Mouse (Mus musculus): ENCODE results near the gene Kat8. TPM values are rescaled to one million over a fixed set of nuclear protein-coding genes. Genes with fewer than 3 reads are reported as not detected.

Gene Kat8
- 19.3 and 20.4 TPM in 2 replicates for polyA plus RNA-seq (2015; fragmentation: Nextera tagmentation; extraction: Ambion mirVana)

DNA sequence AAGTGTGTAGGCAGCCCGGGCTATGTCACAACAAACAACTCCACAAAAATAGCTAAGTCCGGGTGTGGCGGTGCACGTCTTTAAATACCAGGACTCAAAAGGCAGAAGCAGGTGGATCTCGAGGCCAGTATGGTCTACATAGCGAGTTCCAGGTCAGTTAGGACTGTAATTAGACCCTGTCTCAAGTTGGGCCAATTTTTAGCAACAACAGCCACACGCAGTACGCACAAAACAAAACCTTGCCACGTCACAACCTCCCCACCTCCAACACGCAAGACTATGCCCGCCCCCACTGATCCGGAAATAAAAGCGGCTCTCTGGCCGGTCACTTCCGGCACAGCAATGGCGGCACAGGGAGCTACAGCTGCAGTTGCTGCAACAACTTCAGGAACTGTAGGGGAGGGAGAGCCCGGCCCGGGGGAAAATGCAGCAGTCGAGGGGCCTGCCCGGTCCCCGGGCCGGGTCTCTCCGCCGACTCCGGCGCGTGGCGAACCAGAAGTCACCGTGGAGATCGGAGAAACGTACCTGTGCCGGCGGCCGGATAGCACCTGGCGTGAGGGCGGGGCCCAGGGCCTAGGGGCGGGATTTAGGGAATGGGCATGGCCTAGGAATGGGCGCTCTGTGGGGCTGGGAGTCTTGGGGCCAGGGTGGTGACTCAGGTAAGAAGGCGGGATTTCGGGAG, at the start of gene Kat8:
Gene Kat8 (plus strand): TSS at position 327 of the 682 bp plus-strand sequence.

DNA sequence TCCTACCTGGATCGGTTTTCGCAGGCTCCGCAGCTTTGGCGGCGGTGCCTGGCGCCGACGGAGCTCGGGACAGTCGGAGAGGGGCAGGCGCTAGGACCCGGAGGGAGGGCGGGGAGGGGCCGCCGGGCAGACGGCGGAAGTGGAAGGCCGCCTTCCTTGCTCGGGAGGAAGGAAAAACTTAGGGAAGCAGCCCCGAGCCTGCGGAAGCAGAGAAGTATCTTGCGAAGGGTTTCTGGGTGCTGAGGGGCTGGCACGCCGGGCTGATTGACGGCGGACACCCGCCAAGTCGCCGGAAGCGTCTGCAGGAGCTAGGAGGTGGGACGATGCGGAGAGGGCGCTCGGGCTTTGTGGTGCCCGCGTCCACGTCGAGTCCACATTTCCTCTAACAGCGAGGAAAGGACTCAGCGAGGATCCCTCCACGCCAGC, 36.3 kb upstream of the Kat8 start, which contains the start of gene Zfp646:
Gene Zfp646 (plus strand): TSS at position 181 of the 426 bp plus-strand sequence.

DNA sequence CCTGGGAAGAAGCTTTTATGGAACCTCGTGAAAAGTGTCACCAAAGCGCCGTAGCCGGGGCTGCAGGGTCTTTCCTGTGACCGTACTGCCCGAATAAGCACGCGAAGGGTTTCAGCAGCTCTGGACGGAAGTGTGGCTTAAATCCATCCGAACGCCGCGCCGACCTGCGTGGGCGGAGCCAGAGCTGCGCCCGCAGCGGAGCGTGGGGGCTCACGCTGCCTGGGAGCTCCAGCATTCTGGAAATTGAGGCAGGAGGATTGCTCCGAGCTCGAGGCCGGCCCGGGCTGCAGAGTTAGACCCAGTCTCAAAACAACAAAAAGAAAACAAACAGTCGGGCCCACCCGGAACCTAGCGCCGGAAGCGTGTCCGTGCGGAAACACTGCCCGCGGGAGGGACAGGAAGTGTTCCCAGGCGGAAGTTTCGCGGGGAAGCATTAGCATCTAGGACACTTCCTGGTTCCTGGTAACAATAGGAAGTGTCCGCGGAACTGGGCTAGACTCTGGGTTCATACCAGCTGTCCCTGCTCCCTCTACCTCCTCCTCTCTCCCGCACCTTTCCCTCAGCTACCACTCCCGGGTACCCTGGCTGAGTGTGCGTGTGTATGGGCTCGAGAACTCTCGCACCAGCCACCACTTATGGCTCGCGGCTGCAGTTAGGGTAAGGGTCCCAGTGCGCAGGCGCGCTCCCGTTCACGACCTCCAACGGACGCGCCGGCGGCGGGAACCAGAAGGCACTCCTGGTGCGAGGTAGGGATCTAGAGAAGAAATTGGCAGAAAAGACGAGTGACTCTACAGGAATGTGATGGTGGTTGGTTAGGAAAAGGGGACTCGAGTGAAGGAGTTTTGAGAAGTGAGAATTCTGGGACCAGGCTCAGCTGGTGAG, 35.6 kb upstream of the Kat8 start, which contains the start of gene Zfp668:
Gene Zfp668 (minus strand): TSS at position 362 of the 882 bp plus-strand sequence.

GRCm38 (mm10) chr7:127890798-127891197, 21.5 kb upstream of the Kat8 start, which contains the start of gene Prss53:
Gene Prss53, minus strand, starts transcription at chr7:127890970.

GRCm38 (mm10) chr7:127895442-127895841, 16.9 kb upstream of the Kat8 start, which contains the start of the genes Gm21974 and Vkorc1:
Gene Gm21974, minus strand, starts transcription at chr7:127895454.
Gene Vkorc1, minus strand, starts transcription at chr7:127895617.

DNA sequence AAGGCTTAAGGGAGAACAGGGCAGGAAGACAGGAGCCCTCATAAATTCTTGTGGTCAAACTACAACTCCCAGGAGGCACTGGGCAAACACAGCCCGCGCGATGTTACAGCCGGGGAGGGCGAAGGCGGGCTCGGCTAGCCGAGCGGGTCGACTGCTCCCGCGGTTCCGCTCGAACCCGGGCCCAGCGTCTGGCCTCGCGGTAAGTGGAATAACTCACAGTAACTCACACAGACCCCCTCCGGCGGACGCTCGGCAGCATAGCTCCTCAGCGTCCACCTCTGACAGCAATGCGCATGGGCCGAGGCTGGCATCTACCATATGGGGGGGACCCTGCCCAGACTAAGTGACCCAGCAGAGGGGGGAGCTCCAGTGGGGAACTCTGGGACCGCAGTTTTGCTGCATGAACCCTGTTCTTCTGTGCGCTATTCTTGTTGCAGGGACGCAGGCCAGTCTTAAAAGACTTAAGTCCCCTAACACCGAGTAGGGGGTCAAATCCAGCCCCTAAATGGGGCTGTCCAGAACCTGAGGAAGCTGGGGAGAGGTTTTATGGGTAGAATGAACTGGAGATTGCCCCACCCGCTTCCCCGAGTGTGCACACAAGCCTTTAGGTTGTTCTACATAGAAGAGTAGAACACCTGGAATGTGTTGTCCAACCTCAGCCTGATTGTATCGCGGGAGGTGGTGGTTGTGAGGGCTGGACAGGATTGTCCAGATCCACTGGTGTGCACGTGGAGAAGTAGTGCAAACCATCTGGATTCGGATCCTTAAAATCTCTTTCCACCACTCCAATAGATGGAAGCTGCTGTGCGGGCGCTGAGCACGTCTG, 8.1 kb upstream of the Kat8 start, which contains the start of gene Bckdk:
Gene Bckdk (plus strand): TSS at position 112 of the 826 bp plus-strand sequence.

DNA sequence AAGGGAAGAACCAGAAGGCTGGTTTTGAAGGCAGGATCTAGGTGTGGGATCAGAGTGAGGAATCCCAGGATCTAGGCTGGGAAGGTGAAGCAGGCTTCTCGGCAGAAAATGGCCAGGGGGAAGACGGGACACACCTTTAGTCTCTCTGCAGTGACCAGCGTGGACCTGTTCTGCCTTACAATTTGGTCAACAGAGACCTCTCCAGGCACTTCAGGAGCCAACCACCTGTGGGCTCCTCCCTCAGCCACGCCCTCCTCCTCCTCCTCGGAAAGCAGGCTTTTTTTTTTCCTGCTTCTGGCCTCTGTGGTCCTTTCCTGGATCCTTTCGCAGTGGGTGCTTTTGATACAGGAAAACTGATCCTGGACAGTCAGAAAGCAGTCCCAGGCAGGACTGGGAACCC, 17.6 kb downstream of the Kat8 start, which contains the start of gene Prss8:
Gene Prss8 (minus strand): TSS at position 182 of the 400 bp plus-strand sequence.

GRCm38 (mm10) chr7:127946470-127947023, 34.2 kb downstream of the Kat8 start, which contains the start of gene Prss36:
Gene Prss36, minus strand, starts transcription at chr7:127946725.

DNA sequence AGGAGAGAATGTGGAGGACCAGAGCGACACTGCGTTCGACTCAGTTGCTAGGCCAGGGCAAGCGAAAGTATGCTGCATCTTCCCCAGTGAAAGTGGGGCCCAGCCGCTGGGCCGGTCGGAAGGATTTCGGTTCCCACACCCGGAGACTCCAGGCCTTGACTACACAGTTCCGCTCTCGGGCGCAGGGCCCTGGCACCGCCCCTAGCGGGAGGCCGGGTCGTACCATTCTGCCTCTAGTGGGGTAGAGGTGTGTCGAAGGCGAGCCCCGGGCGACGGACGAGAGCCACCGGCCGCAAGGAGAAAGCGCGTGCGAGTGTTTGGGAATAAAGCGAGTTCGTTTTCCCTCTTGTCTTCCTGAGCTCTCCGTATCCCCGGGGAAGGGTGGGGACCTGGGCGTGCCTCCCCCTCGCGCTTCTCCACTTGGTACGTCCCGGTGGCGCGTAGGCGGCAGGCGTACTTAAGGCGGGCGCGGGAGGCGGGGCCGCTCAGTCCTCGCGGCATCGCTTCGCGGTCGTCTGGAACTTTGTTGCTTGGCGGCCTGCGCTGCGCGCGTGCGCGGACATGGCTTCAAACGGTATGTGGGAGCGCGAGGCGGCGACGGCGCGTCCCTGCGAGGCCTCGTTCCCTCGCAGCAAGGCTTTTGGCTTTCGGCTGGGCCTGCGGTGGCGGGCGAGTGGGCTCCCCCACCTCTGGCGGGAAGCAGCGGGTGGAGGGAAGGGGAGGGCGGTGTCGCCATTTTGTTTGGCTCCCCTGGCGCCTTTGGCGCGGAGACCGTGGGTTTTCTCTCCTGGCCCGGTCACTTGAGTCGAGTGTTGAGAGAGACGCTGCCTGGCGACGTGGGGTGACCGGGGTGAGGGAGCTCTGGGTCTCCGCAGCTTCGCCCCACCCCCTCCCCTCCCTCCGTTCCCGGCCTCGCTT, 54.9 kb downstream of the Kat8 start, which contains the start of gene Fus:
Gene Fus (plus strand): TSS at position 454 of the 918 bp plus-strand sequence.

Other genes starting within 250 kb of the Kat8 start
- gene Bcl7c, start 203.6 kb upstream of the Kat8 start, polyA plus RNA-seq (2015; fragmentation: Nextera tagmentation; extraction: Ambion mirVana): 27.9 and 29.8 TPM in 2 replicates
- gene Ctf1, start 199.8 kb upstream of the Kat8 start, polyA plus RNA-seq (2015; fragmentation: Nextera tagmentation; extraction: Ambion mirVana): 2.5 and 3.2 TPM in 2 replicates
- 0.15 and 0.26 TPM in 2 replicates for gene Ctf2, start 180.3 kb upstream of the Kat8 start, polyA plus RNA-seq (2015; fragmentation: Nextera tagmentation; extraction: Ambion mirVana)
- 4.8 and 4.9 TPM in 2 replicates for gene Fbxl19, start 168.0 kb upstream of the Kat8 start, polyA plus RNA-seq (2015; fragmentation: Nextera tagmentation; extraction: Ambion mirVana)
- gene Orai3, start 142.7 kb upstream of the Kat8 start, polyA plus RNA-seq (2015; fragmentation: Nextera tagmentation; extraction: Ambion mirVana): 14.0 and 17.9 TPM in 2 replicates
- gene Setd1a, start 135.8 kb upstream of the Kat8 start, polyA plus RNA-seq (2015; fragmentation: Nextera tagmentation; extraction: Ambion mirVana): 13.0 and 14.9 TPM in 2 replicates
- gene Gm49388, start 126.9 kb upstream of the Kat8 start, polyA plus RNA-seq (2015; fragmentation: Nextera tagmentation; extraction: Ambion mirVana): not detected in 2 replicates
- gene Hsd3b7, start 111.9 kb upstream of the Kat8 start, polyA plus RNA-seq (2015; fragmentation: Nextera tagmentation; extraction: Ambion mirVana): 15.4 and 17.9 TPM in 2 replicates
- 31.5 and 36.4 TPM in 2 replicates for gene Stx4a, start 88.2 kb upstream of the Kat8 start, polyA plus RNA-seq (2015; fragmentation: Nextera tagmentation; extraction: Ambion mirVana)
- gene Stx1b, start 88.0 kb upstream of the Kat8 start, polyA plus RNA-seq (2015; fragmentation: Nextera tagmentation; extraction: Ambion mirVana): 0.32 and 0.75 TPM in 2 replicates
- 5.7 and 5.9 TPM in 2 replicates for gene Zfp646, start 36.3 kb upstream of the Kat8 start, polyA plus RNA-seq (2015; fragmentation: Nextera tagmentation; extraction: Ambion mirVana)
- gene Zfp668, start 35.7 kb upstream of the Kat8 start, polyA plus RNA-seq (2015; fragmentation: Nextera tagmentation; extraction: Ambion mirVana): 10.2 and 10.5 TPM in 2 replicates
- gene Prss53, start 21.5 kb upstream of the Kat8 start, polyA plus RNA-seq (2015; fragmentation: Nextera tagmentation; extraction: Ambion mirVana): 0.21 and 0.31 TPM in 2 replicates
- not detected in 2 replicates for gene Gm21974, start 17.1 kb upstream of the Kat8 start, polyA plus RNA-seq (2015; fragmentation: Nextera tagmentation; extraction: Ambion mirVana)
- 66.3 and 74.3 TPM in 2 replicates for gene Vkorc1, start 16.9 kb upstream of the Kat8 start, polyA plus RNA-seq (2015; fragmentation: Nextera tagmentation; extraction: Ambion mirVana)
- gene Bckdk, start 8.4 kb upstream of the Kat8 start, polyA plus RNA-seq (2015; fragmentation: Nextera tagmentation; extraction: Ambion mirVana): 70.9 and 73.8 TPM in 2 replicates
- gene Prss8, start 17.6 kb downstream of the Kat8 start, polyA plus RNA-seq (2015; fragmentation: Nextera tagmentation; extraction: Ambion mirVana): 0.52 and 0.64 TPM in 2 replicates
- gene Prss36, start 34.2 kb downstream of the Kat8 start, polyA plus RNA-seq (2015; fragmentation: Nextera tagmentation; extraction: Ambion mirVana): 1.9 TPM in 2 replicates
- gene Fus, start 54.9 kb downstream of the Kat8 start, polyA plus RNA-seq (2015; fragmentation: Nextera tagmentation; extraction: Ambion mirVana): 194 and 202 TPM in 2 replicates
- gene Pycard, start 81.4 kb downstream of the Kat8 start, polyA plus RNA-seq (2015; fragmentation: Nextera tagmentation; extraction: Ambion mirVana): 59.4 and 76.0 TPM in 2 replicates
- gene Trim72, start 91.4 kb downstream of the Kat8 start, polyA plus RNA-seq (2015; fragmentation: Nextera tagmentation; extraction: Ambion mirVana): not detected in 2 replicates
- 18.0 and 24.5 TPM in 2 replicates for gene Itgam, start 150.1 kb downstream of the Kat8 start, polyA plus RNA-seq (2015; fragmentation: Nextera tagmentation; extraction: Ambion mirVana)
- gene Gm49368, start 150.2 kb downstream of the Kat8 start, polyA plus RNA-seq (2015; fragmentation: Nextera tagmentation; extraction: Ambion mirVana): 0.92 and 0.96 TPM in 2 replicates
- 1.8 and 2.1 TPM in 2 replicates for gene Itgax, start 217.0 kb downstream of the Kat8 start, polyA plus RNA-seq (2015; fragmentation: Nextera tagmentation; extraction: Ambion mirVana)
- gene Itgad, start 241.9 kb downstream of the Kat8 start, polyA plus RNA-seq (2015; fragmentation: Nextera tagmentation; extraction: Ambion mirVana): 3.9 and 5.6 TPM in 2 replicates

All from spleen, postnatal 0 days (tissue).